Mouse (Mus musculus) gastrocnemius, postnatal 14 days (tissue): ENCODE data around the gene Ewsr1. TPM values are rescaled to one million over a fixed set of nuclear protein-coding genes. Genes with fewer than 3 reads are reported as not detected.

Experiments used
- DNase-seq: peaks from one replicate; pipeline ENCODE4 v3.0.0; 2021; ENCODE audit warnings: mixed read lengths
- intact Hi-C: fragments of 180-260 bp; cut with DNase I; formaldehyde crosslinking; loops from one replicate; pipeline ENCODE4 v1.15.1; 2025; ENCODE audit warnings: low total_unique reads
- long read RNA-seq, 2 experiments: library from polyadenylated mRNA; stranded (forward); transcript quantifications; one replicate each; pipeline ENCODE4 v2.0.0; 2021
- total RNA-seq, 2 experiments: library from RNA; stranded (reverse); gene quantifications; 2 replicates each; pipeline ENCODE4 v1.2.3; 2021

Ewsr1 gene
- 10 to 100 TPM; 87.0 to 90.4 TPM for total RNA-seq
- long read RNA-seq, experiment 1, transcript Ewsr1-203 (17 exons, 2,588 nt), result major isoform, 59 of 120 reads
- long read RNA-seq, experiment 1, partial matches to known transcripts, result 17 of 120 reads
- long read RNA-seq, experiment 1, other reads (novel, unspliced or antisense), result 43 of 120 reads
- long read RNA-seq, experiment 2, transcript Ewsr1-203 (17 exons, 2,588 nt), result major isoform, 93 of 157 reads
- long read RNA-seq, experiment 2, partial matches to known transcripts, result 17 of 157 reads
- long read RNA-seq, experiment 2, other reads (novel, unspliced or antisense), result 45 of 157 reads

GRCm38 (mm10) chr11:5098736-5099542 is at the start of gene Ewsr1, which contains the start of gene Rhbdd3:
TSS of gene Ewsr1 (minus strand) at chr11:5099266.
TSS of gene Rhbdd3 (plus strand) at chr11:5098926.
- peak; percentile 97 for DNase-seq
- intact Hi-C loops, result no loop called here

DNA sequence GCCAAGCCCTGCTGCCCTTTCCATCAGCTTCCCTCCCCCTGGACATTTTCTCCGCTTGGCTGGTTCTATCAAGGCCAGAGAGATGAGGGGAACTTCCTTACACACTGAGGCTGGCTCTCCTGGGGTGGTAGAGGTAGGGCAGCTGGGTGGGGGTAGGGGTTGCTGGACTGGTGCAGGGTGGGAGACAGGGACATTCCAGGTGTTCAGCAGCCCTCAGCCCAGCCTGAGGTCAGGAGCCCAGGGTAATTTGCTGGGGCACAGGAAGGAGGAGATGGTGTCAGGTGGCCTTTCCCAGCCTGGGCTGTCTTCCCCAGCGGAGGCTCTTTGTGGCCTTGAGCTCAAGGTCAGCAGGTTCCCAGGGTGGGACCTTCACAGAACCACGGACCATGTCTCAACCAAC is 46.5 kb upstream of the Ewsr1 start:
- no peak for DNase-seq
- intact Hi-C loops, result no loop called here

GRCm38 (mm10) chr11:5141965-5142364 is 42.9 kb upstream of the Ewsr1 start:
- intact Hi-C loops, result no loop called here
- DNase-seq, result no peak

GRCm38 (mm10) chr11:5141252-5141651 is 42.2 kb upstream of the Ewsr1 start:
- no peak for DNase-seq
- intact Hi-C loops, result no loop called here

DNA sequence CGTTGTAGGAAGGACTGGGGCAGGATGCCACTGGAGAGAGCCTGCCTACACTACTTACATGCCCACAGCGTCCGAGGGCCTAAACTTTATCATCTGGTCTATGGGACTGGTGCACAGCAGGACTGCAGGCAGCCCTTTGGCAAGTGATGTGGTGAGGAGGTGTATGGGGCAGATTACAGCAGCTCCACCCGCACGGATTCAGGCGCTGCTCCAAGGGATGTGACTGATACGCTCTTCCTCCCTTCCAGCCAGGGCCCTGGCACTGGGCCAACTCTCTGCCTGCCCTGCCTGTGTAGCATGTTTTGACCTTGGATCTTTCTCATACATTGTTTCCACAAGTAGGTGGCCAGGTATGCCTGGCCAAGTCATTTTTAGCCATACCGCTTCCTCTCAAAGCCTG is 41.6 kb upstream of the Ewsr1 start:
- peak; percentile 80 for DNase-seq
- intact Hi-C loops, result no loop called here

- intact Hi-C loops, result no loop called here
- no peak for DNase-seq
Measured at GRCm38 (mm10) chr11:5139372-5139771, 40.3 kb upstream of the Ewsr1 start.

- intact Hi-C loops, result no loop called here
- no peak for DNase-seq
Measured at GRCm38 (mm10) chr11:5138642-5139041, 39.6 kb upstream of the Ewsr1 start.

DNA sequence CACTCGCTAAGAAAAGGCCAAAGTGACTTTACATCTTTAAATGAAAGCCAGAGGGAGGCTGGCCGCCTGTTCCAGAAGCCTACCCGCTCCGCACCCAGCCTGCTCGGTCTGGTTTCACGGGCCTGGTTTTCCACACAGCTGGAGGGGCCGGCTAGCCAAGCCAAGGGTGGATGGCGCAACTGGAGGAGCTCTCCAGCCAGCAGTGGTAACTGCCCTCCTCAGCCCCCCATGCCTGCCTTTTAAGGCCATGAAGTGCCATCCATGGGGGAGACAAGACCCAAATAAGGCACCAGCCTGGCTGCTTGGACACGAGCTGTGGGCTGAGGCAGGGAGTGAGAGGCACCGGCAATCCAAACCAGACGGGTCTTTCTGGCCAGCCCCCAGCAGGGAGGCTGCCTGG is 36.8 kb upstream of the Ewsr1 start:
- DNase-seq, result peak; percentile 66
- intact Hi-C loops, result no loop called here

- DNase-seq, result no peak
- intact Hi-C loops, result no loop called here
Measured at GRCm38 (mm10) chr11:5132751-5133150, 33.7 kb upstream of the Ewsr1 start.

DNA sequence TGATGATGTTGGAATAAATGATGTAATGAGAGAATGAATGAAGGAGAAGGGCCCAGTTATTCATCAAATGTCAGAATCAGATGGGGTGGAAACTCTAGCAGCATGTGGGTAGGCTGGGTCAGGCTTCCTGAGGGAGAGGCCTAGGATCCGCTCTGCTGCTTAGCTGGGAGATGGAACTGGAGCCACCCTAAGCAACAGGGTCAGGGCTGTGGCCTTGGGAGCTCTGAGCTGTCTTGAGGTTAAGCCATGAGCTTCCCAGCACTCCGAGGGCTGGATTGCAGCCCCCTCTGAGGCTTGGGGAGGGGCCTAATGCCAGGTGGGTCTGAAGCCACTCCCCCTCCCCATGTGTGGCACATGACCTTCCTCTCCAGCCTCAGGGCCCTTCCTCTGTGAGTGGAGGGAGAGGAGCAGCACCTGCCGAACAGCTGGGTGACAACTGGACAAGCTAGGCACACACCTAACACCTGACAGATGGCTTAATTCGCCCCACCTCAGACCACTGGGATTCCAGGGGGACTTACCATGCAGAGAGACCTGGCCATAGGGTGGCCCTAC is 31.1 kb upstream of the Ewsr1 start:
- intact Hi-C loops, result no loop called here
- DNase-seq, result no peak

DNA sequence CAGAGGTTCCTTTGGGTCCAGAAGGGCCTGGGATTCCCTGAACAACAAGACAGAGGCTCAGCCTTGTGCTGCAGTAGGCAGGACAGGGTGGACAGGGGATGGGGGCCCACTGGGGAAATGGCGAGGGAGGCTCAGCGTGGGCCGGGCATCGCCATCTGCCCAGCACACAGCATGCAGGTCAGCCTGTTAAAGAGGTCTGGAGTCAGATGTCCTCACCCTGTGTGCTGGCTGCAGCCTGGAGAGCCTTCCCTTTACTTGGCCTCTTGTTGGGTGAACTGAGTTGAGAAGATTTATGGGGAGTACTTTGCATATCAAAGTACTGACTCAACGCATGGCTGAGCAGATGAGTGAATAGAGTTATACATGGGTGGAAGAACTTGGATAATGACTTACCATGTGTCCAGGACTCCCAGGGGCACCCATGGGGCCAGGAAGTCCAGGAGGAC is 30.0 kb upstream of the Ewsr1 start:
- DNase-seq, result no peak
- intact Hi-C loops, result no loop called here

DNA sequence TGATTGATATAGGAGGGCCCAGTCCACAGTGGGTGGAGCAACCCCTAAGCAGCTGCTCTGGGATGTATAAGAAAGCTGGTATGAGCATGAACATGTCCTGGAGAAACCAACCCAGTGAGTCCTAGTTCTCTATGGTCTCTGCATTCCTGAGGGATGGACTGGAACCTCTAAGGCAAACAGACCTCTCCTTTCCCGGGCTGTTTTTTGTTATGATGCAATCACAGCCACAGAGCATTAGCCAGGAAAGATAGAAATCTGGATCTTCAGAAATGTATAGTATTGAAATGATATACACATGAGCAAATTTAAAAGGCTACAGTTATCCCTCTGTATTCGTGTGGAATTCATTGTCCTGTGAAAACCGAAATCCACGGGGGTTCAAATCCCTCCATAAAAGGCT is 26.6 kb upstream of the Ewsr1 start:
- intact Hi-C loops, result no loop called here
- DNase-seq, result no peak

GRCm38 (mm10) chr11:5114931-5115581 is 16.0 kb upstream of the Ewsr1 start:
- intact Hi-C loops, result loop anchor here (10.0 kb wide), 1 partner anchor 150 kb away; the partner anchor contains the start of gene Kremen1
- DNase-seq, result peak; percentile 84

DNA sequence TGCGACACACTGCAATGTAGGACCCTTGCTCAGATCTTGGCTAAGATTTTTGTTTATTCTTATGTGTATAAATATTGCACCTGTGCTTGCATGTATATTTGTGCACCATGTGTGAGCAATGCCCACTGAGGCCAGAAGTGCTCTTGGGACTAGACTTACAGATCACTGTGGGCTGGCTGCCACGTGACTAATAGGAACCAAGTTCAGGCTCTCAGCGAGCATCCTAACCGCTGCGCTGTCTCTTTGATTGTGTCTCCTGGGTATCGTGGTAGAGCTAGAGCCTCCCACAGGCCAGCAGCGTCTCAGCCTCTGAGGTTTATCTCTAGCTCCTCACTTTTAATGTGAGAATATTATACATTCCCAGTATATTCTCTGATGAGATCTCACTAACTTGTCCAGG is 14.6 kb upstream of the Ewsr1 start:
- intact Hi-C loops, result loop anchor here (10.0 kb wide), 1 partner anchor 151 kb away; the partner anchor contains the start of gene Kremen1
- DNase-seq, result no peak

- intact Hi-C loops, result no loop called here
Measured at GRCm38 (mm10) chr11:5109441-5109840, 10.4 kb upstream of the Ewsr1 start.

GRCm38 (mm10) chr11:5103986-5104509 is 5.0 kb upstream of the Ewsr1 start:
- no peak for DNase-seq
- intact Hi-C loops, result no loop called here

More at GRCm38 (mm10) chr11:5109441-5109840, 10.4 kb upstream of the Ewsr1 start:
- no peak for DNase-seq

- no peak for DNase-seq
- intact Hi-C loops, result no loop called here
Measured at GRCm38 (mm10) chr11:5102384-5102783, 3.3 kb upstream of the Ewsr1 start.

DNA sequence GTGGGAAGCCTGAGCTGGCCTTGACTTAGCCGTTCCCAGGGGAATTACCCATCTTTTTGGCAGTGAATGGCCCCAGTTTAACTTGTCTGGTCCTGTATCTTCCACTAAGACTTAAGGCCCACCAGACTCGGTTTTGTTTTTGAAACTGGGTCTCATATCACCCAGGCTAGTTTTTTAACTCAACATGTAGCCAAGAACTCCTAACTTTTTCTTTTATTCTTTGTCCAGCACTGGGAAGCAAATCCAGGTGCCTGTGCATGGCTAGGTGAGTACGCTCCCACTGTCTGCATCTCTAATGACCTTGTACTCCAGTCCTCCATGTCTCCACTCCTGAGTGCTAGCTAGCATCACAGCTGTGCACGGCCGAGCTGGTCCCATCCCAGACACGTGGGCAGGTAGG is 2.6 kb upstream of the Ewsr1 start:
- intact Hi-C loops, result no loop called here
- DNase-seq, result no peak

- DNase-seq, result no peak
- intact Hi-C loops, result no loop called here
Measured at GRCm38 (mm10) chr11:5100801-5101200, 1.7 kb upstream of the Ewsr1 start.

- DNase-seq, result no peak
- intact Hi-C loops, result no loop called here
Measured at GRCm38 (mm10) chr11:5100283-5100682, 1.2 kb upstream of the Ewsr1 start.
